In genomic region chr5:82396632-82397234, GRCm38 (mm10) we compare ENCODE assay signal across 23 mouse cellular contexts.
A peak's percentile ranks its signal among the peaks of the same experiment; 100 is the strongest.
DNase-seq lines count a peak whose midpoint lies in the region; ATAC-seq and TF ChIP-seq lines count a peak whose summit lies in the region.
"Had no signal": no experiment of that assay in that cellular context is flagged by ENCODE, and none has a peak within 500 bp of the region (broad histone marks: within the 10 kb centered on the region; RNA-seq: fewer than 3 reads in every experiment).

No protein-coding gene starts in this region.

- no peaks in the 10 kb centered on the region for H3K9me3 ChIP-seq in forebrain, embryonic 15.5 days
- no peaks in the 10 kb centered on the region for H3K9me3 ChIP-seq in forebrain, embryonic 13.5 days (replicated peaks)
- no peaks in the 10 kb centered on the region for H3K9me3 ChIP-seq in midbrain, postnatal 0 days (ENCODE audit: low read length)
- H3K9me3 ChIP-seq in midbrain, embryonic 13.5 days = no peaks in the 10 kb centered on the region
- H3K9me3 ChIP-seq in forebrain, embryonic 16.5 days (ENCODE audit: control insufficient read depth, low read length) = no peaks in the 10 kb centered on the region
- H3K9me3 ChIP-seq: embryonic facial prominence, embryonic 12.5 days; heart, embryonic 15.5 days; hindbrain, embryonic 15.5 days had no signal

- H3K9ac ChIP-seq in forebrain, embryonic 15.5 days (replicated peaks) = no peak overlapping the region
- H3K9ac ChIP-seq in forebrain, embryonic 13.5 days = no peak overlapping the region
- H3K9ac ChIP-seq in midbrain, postnatal 0 days (replicated peaks; ENCODE audit: low read length, poor library complexity, severe bottlenecking) = no peak overlapping the region
- no peak overlapping the region for H3K9ac ChIP-seq in midbrain, embryonic 13.5 days (replicated peaks)
- H3K9ac ChIP-seq in forebrain, embryonic 16.5 days (replicated peaks; ENCODE audit: low read depth, low read length) = no peak overlapping the region
- H3K9ac ChIP-seq: embryonic facial prominence, embryonic 12.5 days; heart, embryonic 15.5 days; hindbrain, embryonic 15.5 days had no signal

- peak; percentile 18 to 39 for DNase-seq in cerebellum, postnatal 10 days
- no peak for DNase-seq in cerebellum, postnatal 4 days (ENCODE audit: low spot score in 2 of 2)
- peak; percentile 9 for DNase-seq in midbrain, postnatal 0 days (ENCODE audit: low spot score)
- no peak for DNase-seq in layer of hippocampus, postnatal 36 days
- DNase-seq: adrenal gland, adult 8-10 months; adrenal gland, postnatal 36 days; B cell, adult 2 months; cerebellum, adult 11-12 months; cerebellum, adult 9-11 months; gastrocnemius, postnatal 14 days; heart, adult 2 months; heart, postnatal 14 days; kidney, adult 11 months had no signal

- no peak overlapping the region for H3K27ac ChIP-seq in forebrain, embryonic 15.5 days (replicated peaks)
- H3K27ac ChIP-seq in forebrain, embryonic 13.5 days = no peak overlapping the region
- H3K27ac ChIP-seq in midbrain, postnatal 0 days (ENCODE audit: low read depth, low read length) = no peak overlapping the region
- H3K27ac ChIP-seq in midbrain, embryonic 13.5 days = no peak overlapping the region
- H3K27ac ChIP-seq in forebrain, embryonic 16.5 days (ENCODE audit: low read length) = no peak overlapping the region
- H3K27ac ChIP-seq: embryonic facial prominence, embryonic 12.5 days; heart, adult 2 months; heart, embryonic 15.5 days; hindbrain, embryonic 15.5 days had no signal

- WGBS in forebrain, embryonic 15.5 days = 57% methylated on average over 5 of the region's 5 CpGs
- WGBS in forebrain, embryonic 13.5 days = 64% methylated on average over 5 of the region's 5 CpGs
- 73% methylated on average over 5 of the region's 5 CpGs for WGBS in midbrain, postnatal 0 days
- WGBS in midbrain, embryonic 13.5 days = 68% methylated on average over 5 of the region's 5 CpGs
- 50% methylated on average over 5 of the region's 5 CpGs for WGBS in forebrain, embryonic 16.5 days

- no peaks in the 10 kb centered on the region for H3K4me1 ChIP-seq in forebrain, embryonic 15.5 days
- no peaks in the 10 kb centered on the region for H3K4me1 ChIP-seq in forebrain, embryonic 13.5 days
- no peaks in the 10 kb centered on the region for H3K4me1 ChIP-seq in midbrain, postnatal 0 days (ENCODE audit: insufficient read depth, low read length)
- no peaks in the 10 kb centered on the region for H3K4me1 ChIP-seq in midbrain, embryonic 13.5 days (replicated peaks)
- H3K4me1 ChIP-seq in forebrain, embryonic 16.5 days (replicated peaks; ENCODE audit: control insufficient read depth, insufficient read depth, low read length) = no peaks in the 10 kb centered on the region
- H3K4me1 ChIP-seq: embryonic facial prominence, embryonic 12.5 days; heart, embryonic 15.5 days; hindbrain, embryonic 15.5 days had no signal

- ATAC-seq in forebrain, embryonic 15.5 days (replicated peaks) = peak; percentile 41; the same call in 1 of the 2 replicates
- no peak for ATAC-seq in forebrain, embryonic 13.5 days
- ATAC-seq in midbrain, postnatal 0 days (ENCODE audit: low FRiP score) = no peak
- ATAC-seq in midbrain, embryonic 13.5 days = no peak
- ATAC-seq in forebrain, embryonic 16.5 days = 0 out of 2 replicates have a peak, but pooled peaks have one; percentile 38
- ATAC-seq: CD4-positive, CD25-positive, alpha-beta regulatory T cell, adult 4 months had no signal

- H3K4me3 ChIP-seq in forebrain, embryonic 15.5 days = no peak overlapping the region
- H3K4me3 ChIP-seq in forebrain, embryonic 13.5 days = no peak overlapping the region
- H3K4me3 ChIP-seq in midbrain, postnatal 0 days (ENCODE audit: low read depth, low read length) = no peak overlapping the region
- no peak overlapping the region for H3K4me3 ChIP-seq in midbrain, embryonic 13.5 days (replicated peaks)
- no peak overlapping the region for H3K4me3 ChIP-seq in forebrain, embryonic 16.5 days (replicated peaks; ENCODE audit: low read length)
- H3K4me3 ChIP-seq: embryonic facial prominence, embryonic 12.5 days; heart, adult 2 months; heart, embryonic 15.5 days; hindbrain, embryonic 15.5 days had no signal

- no peak overlapping the region for H3K4me2 ChIP-seq in forebrain, embryonic 15.5 days (replicated peaks)
- no peak overlapping the region for H3K4me2 ChIP-seq in forebrain, embryonic 13.5 days
- H3K4me2 ChIP-seq in midbrain, postnatal 0 days (ENCODE audit: low read depth, low read length, poor library complexity, severe bottlenecking) = no peak overlapping the region
- H3K4me2 ChIP-seq in midbrain, embryonic 13.5 days (replicated peaks) = no peak overlapping the region
- no peak overlapping the region for H3K4me2 ChIP-seq in forebrain, embryonic 16.5 days (ENCODE audit: low read length)
- H3K4me2 ChIP-seq: embryonic facial prominence, embryonic 12.5 days; heart, embryonic 11.5 days; heart, embryonic 15.5 days; hindbrain, embryonic 15.5 days had no signal

- no peaks in the 10 kb centered on the region for H3K36me3 ChIP-seq in forebrain, embryonic 15.5 days
- no peaks in the 10 kb centered on the region for H3K36me3 ChIP-seq in forebrain, embryonic 13.5 days (ENCODE audit: poor library complexity, severe bottlenecking)
- H3K36me3 ChIP-seq in midbrain, postnatal 0 days (ENCODE audit: insufficient read depth, low read length) = no peaks in the 10 kb centered on the region
- no peaks in the 10 kb centered on the region for H3K36me3 ChIP-seq in midbrain, embryonic 13.5 days
- no peaks in the 10 kb centered on the region for H3K36me3 ChIP-seq in forebrain, embryonic 16.5 days (ENCODE audit: control insufficient read depth, insufficient read depth)
- H3K36me3 ChIP-seq: embryonic facial prominence, embryonic 12.5 days; G1E; heart, embryonic 15.5 days; hindbrain, embryonic 15.5 days had no signal

- H3K27me3 ChIP-seq in forebrain, embryonic 15.5 days = no peaks in the 10 kb centered on the region
- no peaks in the 10 kb centered on the region for H3K27me3 ChIP-seq in forebrain, embryonic 13.5 days
- H3K27me3 ChIP-seq in midbrain, postnatal 0 days (ENCODE audit: insufficient read depth, low read length) = no peaks in the 10 kb centered on the region
- H3K27me3 ChIP-seq in midbrain, embryonic 13.5 days = no peaks in the 10 kb centered on the region
- no peaks in the 10 kb centered on the region for H3K27me3 ChIP-seq in forebrain, embryonic 16.5 days (replicated peaks; ENCODE audit: control insufficient read depth, insufficient read depth, low read length)
- H3K27me3 ChIP-seq: embryonic facial prominence, embryonic 12.5 days; heart, embryonic 15.5 days; hindbrain, embryonic 15.5 days had no signal

- TF ChIP-seq CTCF in midbrain, postnatal 0 days (IDR thresholded peaks at IDR 0.05) = no peak

Comparison
In these comparisons a context has a peak if more than half of its experiments do, and no peak if none do; other contexts are left out.
1. DNase-seq: peak in cerebellum, postnatal 10 days (2 of 2) and midbrain, postnatal 0 days (single experiment); none in cerebellum, postnatal 4 days (0 of 2) and layer of hippocampus, postnatal 36 days (0 of 2).
2. ATAC-seq: peak in forebrain, embryonic 15.5 days (single experiment) and forebrain, embryonic 16.5 days (single experiment); none in forebrain, embryonic 13.5 days (single experiment), midbrain, postnatal 0 days (single experiment) and midbrain, embryonic 13.5 days (single experiment).